Mouse (Mus musculus) cerebellum, adult 2 months (tissue): Measurements from ENCODE around the gene Glb1l2.

ENCODE experiments used
- CTCF ChIP-seq: fragments of 200-500 bp; IDR thresholded peaks from 2 replicates; pipeline ENCODE4 v1.5.1; 2011; ENCODE audit warnings: low read depth, mild to moderate bottlenecking, control low read depth, low read length, moderate library complexity, borderline replicate concordance; ENCODE audit not compliant: insufficient read depth
- POLR2A ChIP-seq: fragments of 200-500 bp; IDR thresholded peaks from 2 replicates; pipeline ENCODE4 v1.6.1; 2011; ENCODE audit warnings: low read length, control low read depth, borderline replicate concordance; ENCODE audit not compliant: insufficient read depth

DNA sequence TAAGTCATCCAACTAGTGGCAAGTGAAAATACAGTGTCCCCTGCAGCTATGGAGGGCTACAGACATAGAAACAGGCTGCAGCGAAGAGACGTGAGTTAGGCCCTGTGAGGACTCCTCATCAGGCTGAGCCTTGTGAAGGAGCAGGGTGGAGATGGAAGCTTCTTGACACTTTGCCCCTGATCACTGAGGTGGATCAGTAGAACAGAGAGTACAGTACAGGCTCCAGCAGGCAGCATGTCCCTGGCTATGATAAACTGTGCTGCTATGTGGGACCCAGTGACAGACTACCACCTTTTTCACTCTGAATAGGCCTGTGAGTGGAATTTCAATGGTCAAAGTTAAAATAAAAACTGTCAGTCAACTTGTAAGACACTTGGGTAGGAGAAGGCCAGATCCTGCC, 5.9 kb downstream of the Glb1l2 start:
- TF ChIP-seq CTCF: no peak
- TF ChIP-seq POLR2A: no peak
